Mouse (Mus musculus): ENCODE measurements around the gene Ercc1.

DNA sequence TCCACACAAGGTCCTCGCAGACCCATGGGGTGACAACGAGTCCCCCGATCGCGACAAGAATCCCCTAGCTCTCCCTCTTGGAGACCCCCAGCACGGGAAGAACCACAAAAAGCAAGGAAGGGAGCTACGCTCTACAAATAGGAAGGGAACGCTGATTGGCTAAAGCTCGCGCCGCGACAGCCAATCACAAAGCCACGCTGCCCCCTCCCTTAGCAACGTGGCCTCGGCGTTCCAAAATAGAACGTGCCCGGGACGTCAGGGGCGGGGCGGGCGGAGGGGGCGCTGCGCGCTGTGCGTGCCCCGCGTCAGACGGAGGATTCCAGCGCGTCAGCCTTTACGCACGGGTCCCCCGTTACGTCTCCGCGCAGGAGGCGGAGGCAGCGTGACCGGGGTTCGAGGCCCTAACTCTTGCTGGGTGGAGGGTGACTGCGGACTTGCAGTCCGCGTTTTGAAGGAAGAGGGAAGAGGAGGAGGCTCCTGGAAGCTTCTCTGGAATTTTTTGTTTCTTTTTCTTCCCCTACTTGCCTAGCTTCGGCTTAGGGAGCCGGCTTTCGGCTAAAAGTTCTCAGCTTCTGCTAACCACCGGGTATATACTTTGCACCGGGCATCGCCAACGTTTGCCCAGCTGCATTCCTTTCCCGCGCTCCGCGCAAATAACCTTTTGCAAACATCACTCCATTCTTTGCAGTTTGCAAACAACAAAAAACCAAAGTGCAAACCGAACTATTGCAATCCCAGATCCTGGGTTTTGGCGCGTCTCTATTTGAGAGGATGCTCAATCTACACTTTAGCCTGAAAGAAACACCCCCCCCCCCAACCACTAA, 35.9 kb upstream of the Ercc1 start:
- peak; percentile 51 for TF ChIP-seq CTCF (IDR thresholded peaks at IDR 0.05)
- peak; percentile 19; the same call in 1 of the 2 replicates for TF ChIP-seq EP300 (IDR thresholded peaks at IDR 0.05)
